Mouse (Mus musculus) splenic B cell, adult 2 months (primary cell): ENCODE measurements around the gene Nebl.
"Not testable (repeated sequence)": the region's sequence is repeated elsewhere in the genome, so short reads cannot be mapped to it uniquely, and the experiment has no call there.

Source experiments
- DNase-seq: peaks from one replicate; pipeline ENCODE4 v3.0.0-alpha.2; 2011; ENCODE audit warnings: low read depth, low spot score
- H3K27me3 ChIP-seq: 2 replicates; pipeline ENCODE4 v1.6.1; 2012; ENCODE audit warnings: mild to moderate bottlenecking, low read length, moderate library complexity, mixed read lengths; ENCODE audit not compliant: control insufficient read depth, poor library complexity, insufficient read depth, severe bottlenecking
- H3K36me3 ChIP-seq: 2 replicates; pipeline ENCODE4 v1.6.1; 2012; ENCODE audit warnings: mild to moderate bottlenecking, low read length, moderate library complexity, mixed read lengths; ENCODE audit not compliant: control insufficient read depth, poor library complexity, insufficient read depth, severe bottlenecking

The Nebl gene

DNA sequence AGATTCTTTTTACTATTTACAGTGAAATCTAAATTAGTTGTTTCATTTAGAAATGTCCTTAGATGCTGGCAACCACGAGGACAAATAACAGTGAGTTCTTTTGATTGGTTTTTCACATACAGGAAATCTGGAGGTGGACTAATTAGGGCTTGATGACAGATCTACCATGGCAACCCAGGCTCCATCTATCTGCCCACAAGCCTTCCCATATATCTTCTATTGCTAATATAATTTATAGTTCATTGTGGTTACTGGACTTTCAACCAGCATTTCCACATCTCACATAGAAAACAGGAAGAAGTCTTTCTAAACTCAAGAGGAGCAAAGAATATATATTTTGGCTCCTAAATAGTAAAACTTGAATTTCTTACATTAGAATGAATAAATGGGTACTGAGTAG lies 433.8 kb downstream of the Nebl start:
- DNase-seq: no peak
- Histone ChIP-seq H3K36me3 (no peaks in the 10 kb centered on the region), H3K27me3 (no peaks in the 10 kb centered on the region)

DNA sequence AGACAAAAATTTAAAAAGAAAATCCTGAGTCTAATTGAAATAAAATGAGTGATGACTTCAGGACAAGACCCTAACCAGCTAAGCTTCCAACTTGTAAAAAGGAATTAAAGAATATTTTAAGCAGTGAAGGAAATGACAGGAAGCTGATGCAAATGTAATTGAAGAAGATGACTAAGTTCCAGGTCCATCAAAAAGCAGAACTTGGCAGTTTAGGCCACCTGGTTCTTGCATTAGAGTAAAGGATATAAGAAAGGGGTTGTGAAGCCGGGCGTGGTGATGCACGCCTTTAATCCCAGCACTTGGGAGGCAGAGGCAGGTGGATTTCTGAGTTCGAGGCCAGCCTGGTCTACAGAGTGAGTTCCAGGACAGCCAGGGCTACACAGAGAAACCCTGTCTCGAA lies 436.0 kb downstream of the Nebl start:
- peak; percentile 16 for DNase-seq
- H3K36me3 ChIP-seq, H3K27me3 ChIP-seq: not testable (repeated sequence)
